Mouse (Mus musculus) cerebellum, adult 2 months (tissue): ENCODE results near the gene Tmsb15a.

Experiments
- CTCF ChIP-seq: fragments of 200-500 bp; IDR thresholded peaks from 2 replicates; pipeline ENCODE4 v1.5.1; 2011; ENCODE audit warnings: low read depth, mild to moderate bottlenecking, control low read depth, low read length, moderate library complexity, borderline replicate concordance; ENCODE audit not compliant: insufficient read depth
- POLR2A ChIP-seq: fragments of 200-500 bp; IDR thresholded peaks from 2 replicates; pipeline ENCODE4 v1.6.1; 2011; ENCODE audit warnings: low read length, control low read depth, borderline replicate concordance; ENCODE audit not compliant: insufficient read depth

DNA sequence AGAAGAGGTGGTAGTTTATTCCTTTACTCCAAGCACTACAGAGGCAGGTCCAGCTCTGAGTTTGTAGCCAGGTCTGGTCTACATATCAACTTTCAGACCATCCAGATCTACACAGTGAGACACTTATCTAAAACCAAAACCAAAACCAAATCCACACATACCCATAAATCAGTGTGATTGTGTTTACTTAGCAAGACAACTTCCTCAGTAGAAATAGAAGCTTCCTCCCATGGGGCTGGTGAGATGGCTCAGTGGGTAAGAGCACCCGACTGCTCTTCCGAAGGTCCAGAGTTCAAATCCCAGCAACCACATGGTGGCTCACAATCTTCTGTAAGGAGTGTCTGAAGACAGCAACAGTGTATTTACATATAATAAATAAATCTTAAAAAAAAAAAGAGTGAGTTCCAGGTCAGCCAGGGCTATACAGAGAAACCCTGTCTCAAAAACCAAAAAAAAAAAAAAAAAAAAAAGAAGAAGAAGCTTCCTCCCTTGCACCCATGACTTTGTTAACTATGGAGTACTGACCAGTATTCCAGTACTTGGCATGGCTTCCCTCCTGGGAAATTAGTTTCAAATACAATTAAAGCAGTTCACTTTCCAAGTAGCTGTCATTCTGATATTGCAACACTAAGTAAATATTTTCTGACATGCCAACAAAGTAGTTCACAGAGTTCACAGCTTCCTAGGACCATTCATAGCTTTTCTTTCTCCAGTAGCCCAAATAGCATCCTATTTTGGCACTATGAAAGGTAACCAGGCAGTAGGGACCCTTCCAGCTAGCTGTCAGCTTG lies 13.9 kb upstream of the Tmsb15a start:
- no peak for TF ChIP-seq CTCF
- TF ChIP-seq POLR2A: no peak
